Mouse (Mus musculus) stomach, embryonic 14.5 days (tissue): ENCODE measurements around the gene Sox15. TPM values are rescaled to one million over a fixed set of nuclear protein-coding genes. Genes with fewer than 3 reads are reported as not detected.
A peak's percentile ranks its signal among the peaks of the same experiment; 100 is the strongest.

Source experiments
- ATAC-seq: fragments of 200-750 bp; cut with Nextera tagmentation; 2 replicates; pipeline ENCODE4 v1.8.0; 2017; ENCODE audit warnings: low read depth, moderate TSS enrichment; ENCODE audit not compliant: insufficient number of reproducible peaks, insufficient read depth, low FRiP score
- H3K27ac ChIP-seq: fragments of 300-500 bp; sonication (generic); 2 replicates; pipeline ENCODE4 v1.5.1; 2014; ENCODE audit warnings: mild to moderate bottlenecking, low read length, moderate library complexity, mixed read lengths
- H3K27me3 ChIP-seq: fragments of 300-500 bp; sonication (generic); 2 replicates; pipeline ENCODE4 v1.6.1; 2014; ENCODE audit warnings: low read length, control low read depth, mixed read lengths; ENCODE audit not compliant: control insufficient read depth, insufficient read depth
- H3K36me3 ChIP-seq: fragments of 300-500 bp; sonication (generic); 2 replicates; pipeline ENCODE4 v1.6.1; 2014; ENCODE audit warnings: mild to moderate bottlenecking, control low read depth, low read length, moderate library complexity, mixed read lengths; ENCODE audit not compliant: control insufficient read depth, insufficient read depth
- H3K4me1 ChIP-seq: fragments of 300-500 bp; sonication (generic); 2 replicates; pipeline ENCODE4 v1.6.1; 2014; ENCODE audit warnings: low read length, control low read depth, mixed read lengths; ENCODE audit not compliant: control insufficient read depth, insufficient read depth
- H3K4me2 ChIP-seq: fragments of 300-500 bp; sonication (generic); replicated peaks from 2 replicates; pipeline ENCODE4 v1.6.1; 2014; ENCODE audit warnings: low read depth, low read length, control low read depth
- H3K4me3 ChIP-seq: fragments of 300-500 bp; sonication (generic); 2 replicates; pipeline ENCODE4 v1.5.1; 2014; ENCODE audit warnings: low read depth, low read length, control low read depth
- H3K9ac ChIP-seq: fragments of 300-500 bp; sonication (generic); replicated peaks from 2 replicates; pipeline ENCODE4 v1.6.1; 2014; ENCODE audit warnings: low read depth, mild to moderate bottlenecking, control low read depth, low read length, moderate library complexity, mixed read lengths
- H3K9me3 ChIP-seq: fragments of 300-500 bp; sonication (generic); 2 replicates; pipeline ENCODE4 v1.6.1; 2016; ENCODE audit warnings: low read depth, low read length, control low read depth; ENCODE audit not compliant: control insufficient read depth
- WGBS: fragments of 180-500 bp; shearing (Covaris S2); extraction: QIAGEN DNeasy Blood & Tissue Kit; methylation state at CpG from one replicate; pipeline ENCODE4 v1.1.7; 2014; 5-methylcytosine and 5-hydroxymethylcytosine counted together
- polyA plus RNA-seq: library from polyadenylated mRNA; unstranded; fragments of >200 nt; fragmentation: Nextera tagmentation; extraction: Ambion mirVana; gene quantifications from 2 replicates; pipeline ENCODE4 v1.2.1, GENCODE M21; 2014

Sox15 gene
- polyA plus RNA-seq, 1 experiment from 2014 or later: 4.7 TPM

GRCm38 (mm10) chr11:69656065-69656455 lies 946 bp downstream of the Sox15 start:
- Histone ChIP-seq H3K27me3 (no peaks in the 10 kb centered on the region), H3K27ac (peak overlapping the region; percentile 63; the same call in 1 of the 2 replicates), H3K4me3 (no peak overlapping the region), H3K9ac (no peak overlapping the region), H3K4me1 (peaks cover 16% of the 10 kb centered on the region; the same call in 1 of the 2 replicates), H3K36me3 (peaks cover 45% of the 10 kb centered on the region), H3K9me3 (no peaks in the 10 kb centered on the region), H3K4me2 (no peak overlapping the region)
- 71% methylated on average over 5 of the region's 5 CpGs for WGBS
- ATAC-seq: no peak

GRCm38 (mm10) chr11:69656617-69657461 lies 1.7 kb downstream of the Sox15 start:
- H3K9ac ChIP-seq: no peak overlapping the region
- peaks cover 23% of the 10 kb centered on the region; the same call in 1 of the 2 replicates for H3K4me1 ChIP-seq
- H3K4me2 ChIP-seq: no peak overlapping the region
- WGBS: 68% methylated on average over 10 of the region's 10 CpGs
- ATAC-seq: 0 out of 2 replicates have a peak, but pooled peaks have one; percentile 35
- H3K36me3 ChIP-seq: peaks cover 39% of the 10 kb centered on the region
- H3K9me3 ChIP-seq: no peaks in the 10 kb centered on the region
- H3K27me3 ChIP-seq: no peaks in the 10 kb centered on the region
- H3K4me3 ChIP-seq: no peak overlapping the region
- peak overlapping the region; percentile 63; the same call in 1 of the 2 replicates for H3K27ac ChIP-seq

GRCm38 (mm10) chr11:69657462-69657881 lies 2.4 kb downstream of the Sox15 start:
- Histone ChIP-seq H3K36me3 (peaks cover 33% of the 10 kb centered on the region), H3K4me2 (no peak overlapping the region), H3K9ac (no peak overlapping the region), H3K4me3 (no peak overlapping the region), H3K4me1 (peaks cover 23% of the 10 kb centered on the region; the same call in 1 of the 2 replicates), H3K9me3 (no peaks in the 10 kb centered on the region), H3K27me3 (no peaks in the 10 kb centered on the region), H3K27ac (no peak overlapping the region)
- ATAC-seq: no peak
- 79% methylated on average over 15 of the region's 15 CpGs for WGBS

GRCm38 (mm10) chr11:69661221-69661881 lies 6.2 kb downstream of the Sox15 start:
- Histone ChIP-seq H3K9me3 (no peaks in the 10 kb centered on the region), H3K9ac (peak overlapping the region; percentile 47; the same call in 1 of the 2 replicates), H3K27ac (peak overlapping the region; percentile 88), H3K4me3 (peak overlapping the region; percentile 50), H3K27me3 (no peaks in the 10 kb centered on the region), H3K36me3 (peaks cover 39% of the 10 kb centered on the region), H3K4me1 (peaks cover 17% of the 10 kb centered on the region; the same call in 1 of the 2 replicates), H3K4me2 (peak overlapping the region; percentile 42)
- no peak for ATAC-seq
- 73% methylated on average over 3 of the region's 3 CpGs for WGBS

- Histone ChIP-seq H3K4me3 (peak within 1 kb of the TSS; percentile 50), H3K4me2 (peak within 1 kb of the TSS; percentile 42), H3K4me1 (peaks cover 14% of the 10 kb centered on the region; the same call in 1 of the 2 replicates), H3K9ac (peak within 1 kb of the TSS; percentile 47), H3K9me3 (no peaks in the 10 kb centered on the region), H3K36me3 (peaks cover 35% of the 10 kb centered on the region), H3K27ac (peak within 1 kb of the TSS; percentile 88), H3K27me3 (no peaks in the 10 kb centered on the region)
- WGBS: under 1% methylated on average over 48 of the region's 48 CpGs
- peak; percentile 93 for ATAC-seq
These were observed 7.3 kb downstream of the Sox15 start, which contains the start of gene Mpdu1 for GRCm38 (mm10) chr11:69662213-69662966. Gene Mpdu1, minus strand, starts transcription at chr11:69662642.

GRCm38 (mm10) chr11:69662967-69663671 lies 8.0 kb downstream of the Sox15 start:
- no peaks in the 10 kb centered on the region for H3K27me3 ChIP-seq
- peaks cover 13% of the 10 kb centered on the region; the same call in 1 of the 2 replicates for H3K4me1 ChIP-seq
- WGBS: 70% methylated on average over 13 of the region's 13 CpGs
- peak overlapping the region; percentile 42 for H3K4me2 ChIP-seq
- peak; percentile 1; the same call in 1 of the 2 replicates for ATAC-seq
- H3K36me3 ChIP-seq: peaks cover 38% of the 10 kb centered on the region
- peak overlapping the region; percentile 41; the same call in 1 of the 2 replicates for H3K9ac ChIP-seq
- peak overlapping the region; percentile 88 for H3K27ac ChIP-seq
- peak overlapping the region; percentile 50 for H3K4me3 ChIP-seq
- H3K9me3 ChIP-seq: no peaks in the 10 kb centered on the region

GRCm38 (mm10) chr11:69663795-69664194 lies 8.7 kb downstream of the Sox15 start:
- Histone ChIP-seq H3K4me3 (no peak overlapping the region), H3K9ac (no peak overlapping the region), H3K27me3 (no peaks in the 10 kb centered on the region), H3K9me3 (no peaks in the 10 kb centered on the region), H3K36me3 (peaks cover 39% of the 10 kb centered on the region), H3K4me2 (no peak overlapping the region), H3K27ac (no peak overlapping the region), H3K4me1 (peaks cover 13% of the 10 kb centered on the region; the same call in 1 of the 2 replicates)
- no peak for ATAC-seq
- 85% methylated on average over 6 of the region's 6 CpGs for WGBS
